In genomic region chr1:181728707-181729106, GRCm38 (mm10) we compare ENCODE assay signal across 10 mouse cellular contexts.
DNase-seq lines count a peak whose midpoint lies in the region; ATAC-seq and TF ChIP-seq lines count a peak whose summit lies in the region.
"Had no signal": no experiment of that assay in that cellular context is flagged by ENCODE, and none has a peak within 500 bp of the region (broad histone marks: within the 10 kb centered on the region; RNA-seq: fewer than 3 reads in every experiment).

No protein-coding gene starts in this region.

- WGBS in forebrain, postnatal 0 days, result 54% methylated on average over 5 of the region's 5 CpGs
- 65% methylated on average over 5 of the region's 5 CpGs for WGBS in forebrain, embryonic 12.5 days
- 47% methylated on average over 5 of the region's 5 CpGs for WGBS in large intestine, adult 2 months
- WGBS in intestine, embryonic 15.5 days, result 44% methylated on average over 5 of the region's 5 CpGs

- H3K4me1 ChIP-seq in forebrain, postnatal 0 days (ENCODE audit: insufficient read depth), result no peaks in the 10 kb centered on the region
- no peaks in the 10 kb centered on the region for H3K4me1 ChIP-seq in forebrain, embryonic 12.5 days
- H3K4me1 ChIP-seq in intestine, embryonic 15.5 days (replicated peaks), result no peaks in the 10 kb centered on the region
- H3K4me1 ChIP-seq: heart, embryonic 15.5 days; stomach, embryonic 15.5 days had no signal

- peak; percentile 53 for DNase-seq in forebrain, postnatal 0 days
- DNase-seq in retina, embryonic 14.5 days (ENCODE audit: low spot score), result peak; percentile 11
- no peak for DNase-seq in retina, postnatal 1 day
- peak; percentile 3 for DNase-seq in large intestine, adult 2 months (ENCODE audit: low read depth, low spot score)
- DNase-seq in right cerebral cortex, postnatal 4 days, result peak; percentile 58

- no peaks in the 10 kb centered on the region for H3K27me3 ChIP-seq in forebrain, postnatal 0 days (ENCODE audit: insufficient read depth, low read length)
- H3K27me3 ChIP-seq in forebrain, embryonic 12.5 days, result no peaks in the 10 kb centered on the region
- no peaks in the 10 kb centered on the region for H3K27me3 ChIP-seq in intestine, embryonic 15.5 days (replicated peaks)
- H3K27me3 ChIP-seq: heart, embryonic 15.5 days; stomach, embryonic 15.5 days had no signal

- H3K36me3 ChIP-seq in forebrain, postnatal 0 days (ENCODE audit: insufficient read depth), result no peaks in the 10 kb centered on the region
- H3K36me3 ChIP-seq in forebrain, embryonic 12.5 days (replicated peaks), result no peaks in the 10 kb centered on the region
- H3K36me3 ChIP-seq in intestine, embryonic 15.5 days, result no peaks in the 10 kb centered on the region
- H3K36me3 ChIP-seq: heart, embryonic 15.5 days; stomach, embryonic 15.5 days had no signal

- H3K4me3 ChIP-seq in forebrain, postnatal 0 days (ENCODE audit: low read depth, low read length), result no peak overlapping the region
- no peak overlapping the region for H3K4me3 ChIP-seq in forebrain, embryonic 12.5 days (replicated peaks)
- H3K4me3 ChIP-seq in intestine, embryonic 15.5 days (replicated peaks), result no peak overlapping the region
- H3K4me3 ChIP-seq: heart, embryonic 15.5 days; stomach, embryonic 15.5 days had no signal

- H3K27ac ChIP-seq in forebrain, postnatal 0 days (ENCODE audit: low read depth, low read length), result no peak overlapping the region
- no peak overlapping the region for H3K27ac ChIP-seq in forebrain, embryonic 12.5 days
- H3K27ac ChIP-seq in intestine, embryonic 15.5 days, result no peak overlapping the region
- H3K27ac ChIP-seq: heart, embryonic 15.5 days; stomach, embryonic 15.5 days had no signal

- peak; percentile 38; the same call in 1 of the 2 replicates for ATAC-seq in forebrain, postnatal 0 days
- ATAC-seq in forebrain, embryonic 12.5 days (ENCODE audit: low FRiP score), result no peak
- peak; percentile 54; the same call in 1 of the 2 replicates for ATAC-seq in common myeloid progenitor, adult 5-6 weeks (replicated peaks; ENCODE audit: low read depth, poor library complexity, severe bottlenecking)
- no peak for ATAC-seq in intestine, embryonic 15.5 days

- peak; percentile 71 for TF ChIP-seq CTCF in forebrain, postnatal 0 days (IDR thresholded peaks at IDR 0.05; ENCODE audit: low read depth)

- no peak overlapping the region for H3K4me2 ChIP-seq in forebrain, postnatal 0 days (ENCODE audit: low read depth)
- H3K4me2 ChIP-seq in forebrain, embryonic 12.5 days, result no peak overlapping the region
- no peak overlapping the region for H3K4me2 ChIP-seq in intestine, embryonic 15.5 days (replicated peaks)
- H3K4me2 ChIP-seq: heart, embryonic 15.5 days; stomach, embryonic 15.5 days had no signal

- H3K9ac ChIP-seq in forebrain, postnatal 0 days, result no peak overlapping the region
- no peak overlapping the region for H3K9ac ChIP-seq in forebrain, embryonic 12.5 days
- H3K9ac ChIP-seq in intestine, embryonic 15.5 days, result no peak overlapping the region
- H3K9ac ChIP-seq: heart, embryonic 15.5 days; stomach, embryonic 15.5 days had no signal

- H3K9me3 ChIP-seq in forebrain, postnatal 0 days (ENCODE audit: low read length), result no peaks in the 10 kb centered on the region
- H3K9me3 ChIP-seq in forebrain, embryonic 12.5 days, result no peaks in the 10 kb centered on the region
- H3K9me3 ChIP-seq in intestine, embryonic 15.5 days, result no peaks in the 10 kb centered on the region
- H3K9me3 ChIP-seq: heart, embryonic 15.5 days; stomach, embryonic 15.5 days had no signal

Comparison
In these comparisons a context has a peak if more than half of its experiments do, and no peak if none do; other contexts are left out.
1. ATAC-seq: peak in forebrain, postnatal 0 days (single experiment) and common myeloid progenitor, adult 5-6 weeks (single experiment); none in forebrain, embryonic 12.5 days (single experiment) and intestine, embryonic 15.5 days (single experiment).